Mouse (Mus musculus) thymus, postnatal 10 days (tissue): Measurements from ENCODE around the gene Prkd1.
A peak's percentile ranks its signal among the peaks of the same experiment; 100 is the strongest.
"Not testable (repeated sequence)": the region's sequence is repeated elsewhere in the genome, so short reads cannot be mapped to it uniquely, and the experiment has no call there.

Source experiments
- DNase-seq, 2 experiments: peaks; one replicate each; pipeline ENCODE4 v3.0.0; 2021; ENCODE audit warnings: low spot score in 2 of 2

The Prkd1 gene

DNA sequence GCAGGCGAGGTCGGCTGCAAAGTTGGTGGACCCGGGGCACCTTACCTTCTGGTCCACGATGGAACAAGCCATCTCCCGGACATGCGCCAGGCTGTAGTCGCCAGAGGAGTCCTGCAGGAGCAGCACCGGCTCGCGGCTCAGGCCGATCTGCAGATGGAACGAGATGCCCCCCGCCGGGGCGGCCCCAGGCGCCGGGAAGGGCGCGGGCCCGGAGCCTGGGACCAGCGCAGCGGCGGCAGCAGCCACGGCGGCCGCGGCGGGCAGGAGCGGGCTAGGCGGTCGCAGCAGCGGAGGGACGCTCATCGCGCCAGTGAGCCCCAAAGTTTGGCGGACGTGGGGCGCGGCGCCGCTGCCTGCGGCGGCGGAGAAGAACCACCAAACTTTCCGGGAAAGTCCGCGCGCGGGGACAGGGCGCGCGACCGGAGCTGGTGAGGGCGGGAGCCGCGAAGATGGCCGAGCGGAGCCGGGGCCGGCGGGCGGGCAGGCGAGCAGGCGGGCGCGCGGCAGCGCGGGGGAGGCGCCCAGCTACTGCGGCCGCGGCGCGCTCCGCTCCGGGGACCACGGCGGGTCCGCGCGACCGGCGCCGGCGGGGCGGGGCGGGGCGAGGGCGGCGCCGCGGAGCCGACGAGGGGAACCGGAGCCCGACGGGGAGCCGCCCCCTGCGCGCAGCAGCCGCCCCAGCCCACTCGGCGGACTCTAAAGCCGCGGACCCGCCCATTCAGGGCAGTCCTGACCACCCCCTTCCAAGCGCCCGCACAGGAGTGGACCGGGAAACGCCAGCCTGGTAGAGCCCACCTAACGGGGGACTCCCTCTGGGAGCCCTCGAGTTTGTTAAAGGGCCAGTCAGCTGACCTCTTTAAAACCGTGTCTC lies at the start of gene Prkd1:
Gene Prkd1, minus strand, starts transcription at position 428 of the 871 bp plus-strand sequence.
- peak in 1 of 2 experiments; percentile 3 for DNase-seq

- no peak for DNase-seq
These were observed 48.6 kb upstream of the Prkd1 start for GRCm38 (mm10) chr12:50697492-50697891.

- no peak for DNase-seq
These were observed 675 bp downstream of the Prkd1 start for GRCm38 (mm10) chr12:50648176-50648670.

GRCm38 (mm10) chr12:50646857-50647256 lies 2.0 kb downstream of the Prkd1 start:
- DNase-seq = no peak

DNA sequence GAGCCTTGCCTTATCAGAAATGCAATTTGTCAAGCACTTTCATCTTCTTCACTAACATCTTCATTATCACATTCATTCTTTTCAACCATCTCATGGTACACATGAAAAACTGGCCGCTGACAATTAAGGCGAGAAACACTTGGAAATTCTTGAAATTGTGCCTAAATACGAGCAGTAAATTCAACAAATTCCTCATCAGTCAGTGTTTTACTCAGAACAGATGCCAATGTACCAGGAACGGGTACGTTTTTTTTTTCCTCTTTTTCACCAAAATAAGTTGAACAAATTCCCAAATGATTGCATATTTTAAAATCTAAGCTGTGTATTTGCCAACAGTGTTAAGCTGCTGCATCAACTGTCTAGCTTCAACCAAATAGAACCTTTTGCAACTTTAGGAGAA lies 6.2 kb downstream of the Prkd1 start:
- no peak for DNase-seq

- no peak for DNase-seq
These were observed 8.7 kb downstream of the Prkd1 start for GRCm38 (mm10) chr12:50640171-50640570.

- no peak for DNase-seq
These were observed 14.5 kb downstream of the Prkd1 start for GRCm38 (mm10) chr12:50634436-50634835.

DNA sequence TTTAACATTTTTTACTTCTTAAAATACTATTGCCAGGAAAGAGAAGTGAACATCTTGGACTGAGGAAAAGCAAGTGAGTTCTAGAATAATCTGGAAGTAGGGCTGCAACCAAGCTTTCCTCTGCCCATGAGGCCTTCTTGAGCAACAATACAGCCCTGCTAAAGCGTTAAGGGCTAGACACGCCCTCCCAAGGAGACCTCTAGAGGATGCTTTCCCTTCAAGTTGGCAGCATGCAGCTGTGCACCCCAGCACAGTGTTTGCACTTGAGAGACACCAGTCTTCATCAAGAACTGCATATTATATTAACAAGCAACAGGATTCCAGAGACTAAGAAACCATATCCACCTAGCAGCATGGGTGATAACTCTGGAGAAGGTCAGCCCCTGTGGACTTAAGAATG lies 22.8 kb downstream of the Prkd1 start:
- DNase-seq = not testable (repeated sequence)

GRCm38 (mm10) chr12:50624175-50624574 lies 24.7 kb downstream of the Prkd1 start:
- no peak for DNase-seq

- no peak for DNase-seq
These were observed 33.0 kb downstream of the Prkd1 start for GRCm38 (mm10) chr12:50615852-50616251.

DNA sequence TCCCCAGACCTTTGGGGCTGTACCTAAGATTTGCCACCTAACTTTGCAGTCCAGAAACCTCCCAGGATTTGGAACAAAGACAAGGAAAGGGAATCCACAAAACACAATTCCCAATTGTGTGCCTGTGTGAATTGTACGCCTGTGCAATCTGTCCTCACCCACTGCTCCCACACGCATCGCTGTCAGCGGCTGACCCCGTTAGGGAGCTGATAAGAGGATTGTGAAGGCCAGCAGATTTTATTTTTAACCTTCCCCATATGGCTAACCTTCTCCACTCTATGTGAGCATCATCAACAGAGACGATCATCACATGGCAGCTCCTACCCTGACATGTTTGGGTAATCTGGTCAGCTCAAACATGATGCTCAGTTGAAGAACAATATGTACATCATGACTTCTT lies 34.6 kb downstream of the Prkd1 start:
- DNase-seq = no peak

DNA sequence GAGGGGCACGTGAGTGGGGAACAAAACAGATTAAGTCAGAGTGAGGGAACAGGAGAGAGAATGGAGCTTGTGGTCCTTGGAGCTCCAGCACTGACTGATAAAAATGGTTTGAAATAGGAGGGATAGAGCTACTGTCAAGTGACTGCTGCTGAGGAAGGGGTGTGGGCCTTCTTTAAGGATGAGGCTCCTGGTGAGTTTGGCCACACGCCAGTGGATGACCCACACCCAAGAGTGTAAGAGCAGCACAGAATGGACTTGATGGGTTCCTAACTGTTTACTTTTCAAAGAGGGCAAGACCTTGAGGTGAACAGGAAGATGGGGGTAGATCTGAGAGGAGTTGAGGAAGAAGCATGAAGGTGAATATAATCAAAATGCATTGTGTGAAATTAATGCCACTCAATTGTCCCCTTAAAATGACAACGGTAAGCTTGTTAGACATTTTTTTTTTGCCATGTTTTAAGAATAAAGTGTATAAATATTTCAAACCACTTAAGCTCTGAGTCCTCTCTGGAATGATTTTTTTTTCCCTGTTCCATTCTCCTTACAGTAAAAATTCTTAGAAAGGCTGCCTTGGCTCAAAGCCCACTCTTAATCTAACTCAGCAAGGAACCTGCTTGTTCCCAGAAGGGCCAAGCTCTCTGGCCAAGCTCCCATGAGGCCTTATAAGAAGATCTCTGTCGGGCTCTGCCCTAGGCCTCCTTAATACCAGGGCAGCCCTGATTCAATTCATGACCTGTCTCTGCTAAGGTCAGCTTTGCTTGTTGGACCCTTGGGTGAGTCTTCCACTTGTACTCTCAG lies 42.0 kb downstream of the Prkd1 start:
- DNase-seq = no peak

- DNase-seq = no peak
These were observed 49.5 kb downstream of the Prkd1 start for GRCm38 (mm10) chr12:50599370-50599769.

DNA sequence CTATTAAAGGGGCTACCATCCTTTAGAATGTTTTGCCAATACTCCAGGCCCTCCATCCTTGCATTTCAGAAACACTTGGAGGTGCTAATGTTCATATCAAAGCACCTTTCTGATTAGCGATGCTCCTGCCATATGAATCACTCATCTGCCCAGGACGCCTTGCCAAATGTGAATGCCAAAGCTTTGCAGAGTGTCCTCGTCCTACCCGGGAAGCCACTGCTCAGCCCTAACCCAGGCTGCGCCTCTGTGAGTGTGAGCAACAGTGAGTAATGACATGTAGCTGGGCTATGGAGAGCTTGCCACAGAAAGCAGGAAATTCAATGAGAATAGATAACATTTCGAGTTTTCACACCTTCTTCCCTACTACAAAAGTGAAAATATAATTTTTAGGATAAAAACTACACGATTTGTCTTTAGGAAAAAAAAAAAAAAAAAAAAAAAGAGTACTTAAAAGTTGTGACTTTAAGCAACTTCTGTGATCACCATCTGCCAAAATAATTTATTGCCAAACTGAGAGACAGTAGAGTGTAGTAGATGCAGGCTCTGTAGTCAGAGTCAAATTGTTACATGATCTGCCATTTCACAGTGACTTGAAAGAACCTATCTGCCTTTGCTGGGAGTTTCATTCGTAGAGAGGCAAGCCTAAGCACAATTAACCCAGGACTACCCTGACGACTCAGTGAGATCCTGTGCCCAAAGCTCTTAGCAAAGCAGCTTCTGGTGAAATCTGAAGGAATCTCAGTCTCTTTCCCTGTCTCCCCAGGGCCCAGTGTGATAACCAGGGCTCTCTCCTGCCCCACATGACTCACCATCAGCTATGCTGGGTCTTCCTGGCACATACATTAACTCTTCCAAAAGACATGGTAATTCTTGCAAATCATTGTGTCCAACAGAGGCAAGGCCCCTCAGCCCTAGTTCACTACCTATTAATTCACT lies 50.6 kb downstream of the Prkd1 start:
- no peak for DNase-seq

- no peak for DNase-seq
These were observed 51.4 kb downstream of the Prkd1 start for GRCm38 (mm10) chr12:50597467-50597866.

- DNase-seq = no peak
These were observed 53.1 kb downstream of the Prkd1 start for GRCm38 (mm10) chr12:50595777-50596176.

GRCm38 (mm10) chr12:50594506-50594905 lies 54.4 kb downstream of the Prkd1 start:
- no peak for DNase-seq

DNA sequence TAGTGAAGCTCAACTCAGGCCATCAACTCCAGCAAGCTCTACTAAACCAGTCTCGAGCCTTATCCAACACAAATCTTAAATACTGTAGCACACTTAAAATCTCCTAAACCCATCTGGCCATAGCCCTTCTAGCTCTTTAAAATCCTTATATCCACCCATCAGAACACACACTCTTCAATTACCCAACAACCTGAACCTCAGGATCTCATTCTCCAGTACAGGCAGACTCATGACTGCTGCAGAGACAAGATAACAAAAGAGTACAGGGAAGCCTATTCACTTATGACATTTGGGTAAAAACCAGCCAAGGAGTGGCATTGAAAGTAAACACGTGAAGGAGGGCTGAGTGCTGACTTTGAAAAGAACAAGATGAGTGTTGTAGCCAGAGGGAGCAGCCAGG lies 55.4 kb downstream of the Prkd1 start:
- DNase-seq = no peak

- no peak for DNase-seq
These were observed 60.6 kb downstream of the Prkd1 start for GRCm38 (mm10) chr12:50588137-50588761.

- no peak for DNase-seq
These were observed 83.7 kb downstream of the Prkd1 start for GRCm38 (mm10) chr12:50565198-50565597.

DNA sequence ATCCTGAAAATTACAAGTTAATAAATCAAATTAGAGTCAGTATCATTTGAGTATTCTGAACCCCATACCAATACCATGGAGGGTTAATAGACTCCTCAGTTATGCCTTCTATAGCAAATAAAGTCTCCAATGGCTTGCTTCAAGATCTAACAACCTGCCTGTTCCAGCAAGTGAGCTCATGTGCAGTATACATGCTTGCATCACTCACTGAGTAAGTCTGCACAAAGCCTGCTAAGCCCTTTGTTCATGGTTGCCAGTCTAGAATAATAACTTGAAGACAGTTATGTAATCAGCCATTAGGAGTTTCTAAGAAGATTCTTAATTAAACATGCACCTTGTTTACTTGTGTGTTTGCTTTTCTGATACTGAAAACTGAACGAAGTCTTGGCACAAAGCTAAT lies 88.4 kb downstream of the Prkd1 start:
- DNase-seq = no peak
